Mouse (Mus musculus) spleen, adult 2 months (tissue): ENCODE measurements at regions not wholly inside any gene's neighbourhood (a gene's known extent, or its start where the extent isn't known, plus 50 kb on each side); places are given as distances from the start of the nearest gene placed in this dataset.

Source experiments
- CTCF ChIP-seq: fragments of 200-500 bp; IDR thresholded peaks from 2 replicates; pipeline ENCODE4 v1.5.1; 2011; ENCODE audit warnings: mild to moderate bottlenecking, inconsistent platforms; ENCODE audit not compliant: insufficient read depth, insufficient read length, insufficient replicate concordance; ENCODE audit errors: extremely low read depth
- POLR2A ChIP-seq: fragments of 200-500 bp; IDR thresholded peaks from 2 replicates; pipeline ENCODE4 v1.6.1; 2011; ENCODE audit warnings: low read depth, low read length, inconsistent platforms

DNA sequence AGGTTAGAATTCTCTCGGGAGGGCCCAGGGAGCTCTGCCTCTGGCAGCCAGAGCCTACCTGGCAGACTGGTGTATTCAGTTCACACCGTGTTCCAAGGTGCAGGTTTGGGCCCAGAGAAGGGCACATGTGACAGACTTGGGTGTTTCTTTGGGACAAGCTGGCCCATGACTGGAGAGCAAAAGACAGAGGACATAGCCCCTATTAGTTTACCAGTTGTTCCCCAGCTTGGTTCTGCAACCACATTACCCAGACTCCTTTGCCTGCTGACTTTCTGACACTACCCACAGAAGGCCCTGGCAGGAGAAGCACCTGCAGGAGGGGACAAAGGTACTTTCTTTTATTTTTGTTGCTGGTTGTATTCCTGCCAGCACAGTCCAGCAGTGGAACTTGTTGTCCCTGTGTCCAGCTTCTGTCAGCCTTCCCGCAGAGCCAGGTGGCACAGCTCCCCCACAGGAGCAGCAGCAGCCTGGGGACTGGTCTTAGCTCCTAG lies 173.9 kb downstream of the Utp6 start:
- TF ChIP-seq POLR2A (no peak), CTCF (no peak)
